Mouse (Mus musculus) MEL (cell line): ENCODE results near the gene Sept12. TPM values are rescaled to one million over a fixed set of nuclear protein-coding genes. Genes with fewer than 3 reads are reported as not detected.

Experiments
- DNase-seq: peaks from one replicate; pipeline ENCODE4 v3.0.0; 2011; ENCODE audit warnings: low read depth, low spot score
- H3K27ac ChIP-seq: 2 replicates; pipeline ENCODE4 v1.5.1; 2012; ENCODE audit warnings: low read depth, mild to moderate bottlenecking, control low read depth, low read length, moderate library complexity; ENCODE audit not compliant: control insufficient read depth
- H3K27me3 ChIP-seq, 2 experiments: fragments of 150-350 bp in 1 of 2; sonication (generic) in 1 of 2; 2 replicates each; pipeline ENCODE4 v1.6.1; 2012; ENCODE audit warnings: low read length in 2 of 2, mild to moderate bottlenecking in 2 of 2, improper control_type of control experiment in 1 of 2, moderate library complexity in 1 of 2; ENCODE audit not compliant: insufficient read depth in 2 of 2, control insufficient read depth in 1 of 2
- H3K36me3 ChIP-seq, 2 experiments: 2 replicates each; pipeline ENCODE4 v1.6.1; 2012 to 2014; ENCODE audit warnings: low read length in 2 of 2, improper control_type of control experiment in 1 of 2, inconsistent platforms in 1 of 2, mild to moderate bottlenecking in 1 of 2; ENCODE audit not compliant: insufficient read depth in 2 of 2, control insufficient read depth in 1 of 2
- H3K4me1 ChIP-seq, 2 experiments: fragments of 150-350 bp in 1 of 2; sonication (generic) in 1 of 2; 2 replicates each; pipeline ENCODE4 v1.6.1; 2012; ENCODE audit warnings: low read length in 2 of 2, improper control_type of control experiment in 1 of 2, mild to moderate bottlenecking in 1 of 2; ENCODE audit not compliant: insufficient read depth in 2 of 2, control insufficient read depth in 1 of 2
- H3K4me3 ChIP-seq, 2 experiments: fragments of 150-350 bp in 1 of 2; sonication (generic) in 1 of 2; 2 replicates each; pipeline ENCODE4 v1.5.1; 2012; ENCODE audit warnings: low read depth in 2 of 2, low read length in 2 of 2, mild to moderate bottlenecking in 2 of 2, moderate library complexity in 2 of 2, control low read depth in 1 of 2, improper control_type of control experiment in 1 of 2; ENCODE audit not compliant: control insufficient read depth in 1 of 2, insufficient read depth in 1 of 2
- H3K79me2 ChIP-seq: 2 replicates; pipeline ENCODE4 v1.6.1; 2012; ENCODE audit warnings: mild to moderate bottlenecking, low read length, moderate library complexity; ENCODE audit not compliant: control insufficient read depth, poor library complexity, insufficient read depth
- H3K9ac ChIP-seq: 2 replicates; pipeline ENCODE4 v1.6.1; 2012; ENCODE audit warnings: low read depth, mild to moderate bottlenecking, control low read depth, low read length, moderate library complexity; ENCODE audit not compliant: control insufficient read depth, poor library complexity, severe bottlenecking
- H3K9me3 ChIP-seq: fragments of 150-350 bp; sonication (generic); replicated peaks from 2 replicates; pipeline ENCODE4 v1.6.1; 2012; ENCODE audit warnings: mild to moderate bottlenecking, low read length, improper control_type of control experiment, moderate library complexity; ENCODE audit not compliant: insufficient read depth
- CHD1 ChIP-seq: IDR thresholded peaks from 2 replicates; pipeline ENCODE4 v1.6.1; 2012; ENCODE audit warnings: low read depth, mild to moderate bottlenecking, inconsistent platforms, low read length, improper control_type of control experiment
- E2F4 ChIP-seq: IDR thresholded peaks from 2 replicates; pipeline ENCODE4 v1.6.1; 2011; ENCODE audit warnings: low read depth, low read length, improper control_type of control experiment, borderline replicate concordance
- EP300 ChIP-seq, 2 experiments: IDR thresholded peaks; 2 replicates each; pipeline ENCODE4 v1.6.1; 2011; ENCODE audit warnings: improper control_type of control experiment in 2 of 2, low read length in 2 of 2, low read depth in 1 of 2, mild to moderate bottlenecking in 1 of 2
- ETS1 ChIP-seq: IDR thresholded peaks from 2 replicates; pipeline ENCODE4 v1.6.1; 2012; ENCODE audit warnings: low read depth, mild to moderate bottlenecking, inconsistent platforms, low read length, improper control_type of control experiment, moderate library complexity
- GABPA ChIP-seq: IDR thresholded peaks from 2 replicates; pipeline ENCODE4 v1.6.1; 2012; ENCODE audit warnings: low read depth, mild to moderate bottlenecking, inconsistent platforms, low read length, improper control_type of control experiment, moderate library complexity
- GATA1 ChIP-seq: IDR thresholded peaks from 2 replicates; pipeline ENCODE4 v1.6.1; 2011; ENCODE audit warnings: low read depth, low read length, improper control_type of control experiment
- KAT2A ChIP-seq: conservative IDR thresholded peaks from 2 replicates; pipeline ENCODE4 v1.6.1; 2012; ENCODE audit warnings: low read depth, low read length, improper control_type of control experiment, inconsistent platforms
- MAFK ChIP-seq: IDR thresholded peaks from 2 replicates; pipeline ENCODE4 v1.6.1; 2011; ENCODE audit warnings: low read depth, mild to moderate bottlenecking, low read length, improper control_type of control experiment, borderline replicate concordance
- MAX ChIP-seq: IDR thresholded peaks from 2 replicates; pipeline ENCODE4 v1.6.1; 2011; ENCODE audit warnings: low read length, improper control_type of control experiment
- MAZ ChIP-seq: IDR thresholded peaks from 2 replicates; pipeline ENCODE4 v1.6.1; 2012; ENCODE audit warnings: low read depth, mild to moderate bottlenecking, inconsistent platforms, low read length, improper control_type of control experiment
- MXI1 ChIP-seq: IDR thresholded peaks from 2 replicates; pipeline ENCODE4 v1.6.1; 2011; ENCODE audit warnings: mild to moderate bottlenecking, low read depth, low read length, improper control_type of control experiment
- MYB ChIP-seq: IDR thresholded peaks from 2 replicates; pipeline ENCODE4 v1.6.1; 2011; ENCODE audit warnings: mild to moderate bottlenecking, low read depth, low read length, improper control_type of control experiment
- NRF1 ChIP-seq: IDR thresholded peaks from 2 replicates; pipeline ENCODE4 v1.6.1; 2014; ENCODE audit warnings: low read depth, mild to moderate bottlenecking, inconsistent platforms, low read length, improper control_type of control experiment, moderate library complexity; ENCODE audit not compliant: poor library complexity, insufficient read depth, severe bottlenecking
- POLR2A ChIP-seq, 2 experiments: IDR thresholded peaks; 2 replicates each; pipeline ENCODE4 v1.6.1; 2011 to 2012; ENCODE audit warnings: low read length in 2 of 2, mild to moderate bottlenecking in 2 of 2, control low read depth in 1 of 2, improper control_type of control experiment in 1 of 2, low read depth in 1 of 2, moderate library complexity in 1 of 2; ENCODE audit not compliant: control insufficient read depth in 1 of 2, insufficient read depth in 1 of 2, poor library complexity in 1 of 2
- POLR2AphosphoS2 ChIP-seq: IDR thresholded peaks from 2 replicates; pipeline ENCODE4 v1.6.1; 2011; ENCODE audit warnings: low read length, improper control_type of control experiment
- RCOR1 ChIP-seq: IDR thresholded peaks from 2 replicates; pipeline ENCODE4 v1.6.1; 2012; ENCODE audit warnings: low read depth, mild to moderate bottlenecking, inconsistent platforms, low read length, improper control_type of control experiment
- SIN3A ChIP-seq: IDR thresholded peaks from 2 replicates; pipeline ENCODE4 v1.6.1; 2012; ENCODE audit warnings: low read length, improper control_type of control experiment, inconsistent platforms
- TAL1 ChIP-seq: IDR thresholded peaks from 2 replicates; pipeline ENCODE4 v1.6.1; 2012; ENCODE audit warnings: mild to moderate bottlenecking, inconsistent platforms, low read length, moderate library complexity, mixed read lengths
- TCF12 ChIP-seq: IDR thresholded peaks from 2 replicates; pipeline ENCODE4 v1.6.1; 2014; ENCODE audit warnings: low read depth, mild to moderate bottlenecking, inconsistent platforms, low read length, improper control_type of control experiment, moderate library complexity
- USF2 ChIP-seq, 2 experiments: IDR thresholded peaks; 2 replicates each; pipeline ENCODE4 v1.6.1; 2011 to 2012; ENCODE audit warnings: improper control_type of control experiment in 2 of 2, low read length in 2 of 2, borderline replicate concordance in 1 of 2, inconsistent platforms in 1 of 2, low read depth in 1 of 2, mild to moderate bottlenecking in 1 of 2; ENCODE audit not compliant: insufficient read depth in 1 of 2
- ZC3H11A ChIP-seq: IDR thresholded peaks from 2 replicates; pipeline ENCODE4 v1.6.1; 2012; ENCODE audit warnings: low read depth, mild to moderate bottlenecking, inconsistent platforms, low read length, improper control_type of control experiment
- ZMIZ1 ChIP-seq: IDR thresholded peaks from 2 replicates; pipeline ENCODE4 v1.6.1; 2012; ENCODE audit warnings: low read depth, mild to moderate bottlenecking, inconsistent platforms, low read length, improper control_type of control experiment, moderate library complexity
- polyA plus RNA-seq, 2 experiments: library from polyadenylated mRNA; stranded (reverse) in 1 of 2; unstranded in 1 of 2; fragments of >175 nt in 1 of 2; fragments of >200 nt in 1 of 2; gene quantifications; 2 replicates each; pipeline versions ENCODE4 v1.2.1 to v1.2.4; 2012; ENCODE audit warnings: low replicate concordance in 2 of 2, low read depth in 1 of 2; ENCODE audit not compliant: insufficient read length in 2 of 2, insufficient read depth in 1 of 2, missing spikeins in 1 of 2
- total RNA-seq: library from RNA; depleted of rRNA; stranded (reverse); fragments of 300-350 nt; gene quantifications from 2 replicates; pipeline ENCODE4 v1.2.3, GENCODE M21; 2012

Gene Sept12
- total and polyA plus RNA-seq, 3 experiments: 0.07 TPM; not detected in 2

DNA sequence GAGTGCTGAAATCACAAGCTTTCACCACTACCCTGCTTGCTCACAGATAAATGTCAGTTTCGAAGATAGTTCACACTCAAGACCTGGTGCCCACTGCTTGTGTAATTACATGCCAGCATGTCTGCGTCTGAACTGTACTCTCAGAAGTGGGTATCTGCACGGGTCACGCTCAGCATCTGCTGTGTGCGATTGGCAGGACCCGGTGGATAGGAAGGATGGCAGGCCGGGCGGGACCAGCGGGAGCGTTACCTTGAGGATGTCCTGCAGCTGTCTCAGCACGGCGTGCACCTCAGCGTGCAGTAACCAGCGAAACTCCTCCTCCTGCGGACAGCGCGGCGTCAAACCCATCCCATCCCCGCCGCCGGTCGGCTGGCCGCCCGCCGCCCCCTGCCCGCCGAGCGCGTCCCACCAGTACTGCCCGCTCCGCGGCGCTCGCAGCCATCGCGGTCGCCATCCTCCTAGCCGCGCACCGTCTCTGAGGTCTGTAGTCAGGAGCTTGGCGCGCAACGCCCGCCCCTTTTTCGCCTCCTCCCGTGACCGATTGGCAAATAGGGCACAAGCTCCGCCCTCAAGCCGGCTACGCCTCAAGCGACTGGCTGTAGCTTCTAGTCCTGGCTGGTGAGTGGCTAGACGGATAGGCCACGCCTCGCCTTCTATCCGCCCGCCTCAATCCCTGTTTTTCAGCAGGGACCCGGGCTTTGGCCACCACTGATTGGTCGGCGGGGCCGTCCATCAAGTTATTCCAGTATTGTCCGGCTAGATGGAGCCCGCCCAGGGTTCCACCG, 15.6 kb upstream of the Sept12 start, which contains the start of gene Rogdi (continued):
- TF ChIP-seq E2F4 (no peak), MYB (no peak), ZMIZ1 (no peak), ZC3H11A (no peak), USF2 (IDR thresholded peaks at IDR 0.05; ENCODE audit: borderline replicate concordance in 1 of 2, insufficient read depth in 1 of 2, low read depth in 1 of 2, low read length in 2 of 2) (no peak), KAT2A (no peak), MAZ (no peak), GABPA (no peak), GATA1 (no peak), POLR2AphosphoS2 (peak; percentile 42; the same call in 1 of the 2 replicates), MAX (peak; percentile 41; the same call in 1 of the 2 replicates), POLR2A (IDR thresholded peaks at IDR 0.05; ENCODE audit: control insufficient read depth in 1 of 2, insufficient read depth in 1 of 2, low read depth in 1 of 2, low read length in 2 of 2, poor library complexity in 1 of 2) (peak; percentile 54 to 60; a peak in 2 of 4 replicates), SIN3A (peak; percentile 60; the same call in 1 of the 2 replicates), NRF1 (0 out of 2 replicates have a peak, but pooled peaks have one; percentile 26)
- TF ChIP-seq, all 39 proteins: peak for 9

DNA sequence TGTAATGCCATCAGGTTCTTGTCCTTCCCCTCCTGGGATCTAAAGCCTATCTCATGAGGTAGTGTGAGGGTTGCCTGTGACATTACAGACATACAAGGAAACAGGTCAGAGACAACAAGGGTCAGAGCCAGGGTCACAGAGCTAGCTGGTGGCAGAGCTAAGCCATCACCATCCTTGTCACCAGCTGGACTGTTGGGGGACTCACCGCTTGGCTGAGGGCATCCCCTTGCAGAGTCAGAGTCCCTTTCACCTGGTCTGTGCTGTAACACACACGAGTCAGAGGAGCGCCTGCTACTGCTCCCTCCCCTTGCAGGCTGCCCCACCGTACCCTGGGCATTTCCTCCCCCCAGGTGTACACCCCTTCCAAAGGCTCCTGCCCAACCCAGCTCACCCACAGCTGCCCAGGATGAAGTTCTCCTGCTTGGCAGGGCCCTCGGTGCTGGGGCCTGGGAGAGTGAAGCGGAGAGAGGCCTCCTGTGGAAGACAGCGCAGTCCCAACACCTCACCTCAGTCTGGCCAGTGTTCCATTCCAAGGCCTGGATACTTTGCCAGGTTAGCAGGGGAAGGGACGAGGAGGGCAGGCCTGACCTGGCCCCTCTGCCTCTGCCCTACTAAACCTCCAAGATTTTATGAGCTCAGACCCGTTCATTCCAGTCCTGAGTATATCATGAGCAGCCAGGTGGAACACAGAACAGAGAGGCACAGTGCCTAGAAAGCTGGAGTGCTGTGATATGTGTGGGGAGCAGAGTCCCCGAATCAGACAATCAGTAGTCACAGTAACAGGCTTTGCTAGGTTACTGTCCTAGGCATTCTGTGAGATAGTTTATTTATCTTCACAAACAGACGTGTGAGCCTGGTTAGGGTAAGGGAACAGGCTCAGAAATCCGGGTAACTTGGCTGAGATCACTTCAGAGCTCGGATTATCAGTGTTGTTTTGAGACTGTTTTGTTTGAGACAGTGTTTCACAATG, 14.7 kb upstream of the Sept12 start:
- TF ChIP-seq MAFK: no peak
- peak; percentile 99 for TF ChIP-seq RCOR1
- TF ChIP-seq EP300 (IDR thresholded peaks at IDR 0.05; ENCODE audit: low read depth in 1 of 2, low read length in 2 of 2): peak; percentile 85 to 92
- TF ChIP-seq SIN3A: peak; percentile 48; the same call in 1 of the 2 replicates
- TF ChIP-seq GABPA: no peak
- peak; percentile 96 for TF ChIP-seq TCF12
- TF ChIP-seq MXI1: peak; percentile 39; the same call in 1 of the 2 replicates
- TF ChIP-seq GATA1: peak; percentile 91
- TF ChIP-seq ETS1: peak; percentile 69
- no peak for TF ChIP-seq CHD1
- TF ChIP-seq TAL1: peak; percentile 98
- TF ChIP-seq, all 39 proteins: peak for 8
- peaks cover 0 to 15% of the 10 kb centered on the region in 2 experiments; a peak in 2 of 4 replicates for H3K4me1 ChIP-seq
- DNase-seq: peak; percentile 87

More for the DNA sequence above, 14.7 kb upstream of the Sept12 start:
- Histone ChIP-seq H3K27ac (peak overlapping the region; percentile 20), H3K9me3 (no peaks in the 10 kb centered on the region), H3K36me3 (peaks cover 0 to 6% of the 10 kb centered on the region in 2 experiments; a peak in 2 of 4 replicates), H3K27me3 (no peaks in the 10 kb centered on the region), H3K9ac (peak overlapping the region; percentile 38; the same call in 1 of the 2 replicates), H3K79me2 (no peaks in the 10 kb centered on the region), H3K4me3 (peak overlapping the region; percentile 39 to 65)
